Mouse (Mus musculus) lung, postnatal 0 days (tissue): ENCODE measurements around the gene BC025920.

Source experiments
- CTCF ChIP-seq: IDR thresholded peaks from 2 replicates; pipeline ENCODE4 v1.5.1; 2016; ENCODE audit warnings: antibody characterized with exemption, mild to moderate bottlenecking
- EP300 ChIP-seq: IDR thresholded peaks from 2 replicates; pipeline ENCODE4 v1.6.1; 2016; ENCODE audit warnings: antibody characterized with exemption, mild to moderate bottlenecking, control low read depth

DNA sequence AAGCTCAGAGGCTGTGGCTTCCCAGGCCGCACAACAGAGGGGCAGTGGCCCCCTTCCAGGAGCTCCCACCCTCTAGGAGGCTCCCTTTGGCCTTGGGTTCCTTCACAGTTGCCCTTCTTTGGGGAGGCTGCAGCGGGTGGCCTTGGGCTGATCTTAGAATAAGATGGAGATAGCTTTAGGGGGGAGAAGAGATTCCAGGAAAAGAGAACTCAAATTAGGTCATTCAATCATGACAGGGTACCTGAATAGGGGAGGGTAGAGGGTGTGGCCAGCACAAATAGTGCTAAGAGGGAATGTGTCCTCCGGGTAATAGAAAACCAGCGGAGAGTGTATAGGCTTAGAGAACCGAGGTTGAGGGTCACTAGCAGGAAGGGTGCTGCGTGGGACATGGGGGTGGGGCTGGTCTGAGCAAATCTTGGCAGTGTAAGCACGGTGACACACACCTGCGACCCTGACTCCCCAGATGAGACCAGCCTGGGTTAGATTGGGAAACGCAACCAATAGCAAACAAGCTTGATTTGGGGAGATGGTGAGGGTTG is 33.9 kb upstream of the BC025920 start:
- no peak for TF ChIP-seq CTCF
- no peak for TF ChIP-seq EP300
